Mouse (Mus musculus): ENCODE measurements at regions not wholly inside any gene's neighbourhood (a gene's known extent, or its start where the extent isn't known, plus 50 kb on each side); places are given as distances from the start of the nearest gene placed in this dataset.

GRCm38 (mm10) chr17:85876853-85877252, 188.8 kb upstream of the Six2 start:
- H3K9ac ChIP-seq (replicated peaks; ENCODE audit: low read depth) = no peak overlapping the region
- ATAC-seq = no peak
- H3K4me3 ChIP-seq (ENCODE audit: low read depth, low read length) = no peak overlapping the region
- TF ChIP-seq CTCF (IDR thresholded peaks at IDR 0.05) (no peak), EP300 (IDR thresholded peaks at IDR 0.05) (no peak)
- H3K27me3 ChIP-seq (replicated peaks; ENCODE audit: insufficient read depth, low read length) = no peaks in the 10 kb centered on the region
- H3K4me2 ChIP-seq (replicated peaks; ENCODE audit: low read depth, low read length) = no peak overlapping the region
- no peaks in the 10 kb centered on the region for H3K36me3 ChIP-seq (ENCODE audit: insufficient read depth, low read length)
- H3K4me1 ChIP-seq (ENCODE audit: insufficient read depth, low read depth, low read length) = no peaks in the 10 kb centered on the region; the same call in 1 of the 2 replicates
- DNase-seq (ENCODE audit: low spot score) = no peak
- 38% methylated on average over 10 of the region's 10 CpGs for WGBS
- H3K9me3 ChIP-seq (ENCODE audit: low read length) = no peaks in the 10 kb centered on the region
- no peak overlapping the region for H3K27ac ChIP-seq (ENCODE audit: low read length)

- no peak for DNase-seq (ENCODE audit: low spot score)
These were observed 185.9 kb upstream of the Six2 start for GRCm38 (mm10) chr17:85873853-85874586.

GRCm38 (mm10) chr17:85872903-85873413, 184.9 kb upstream of the Six2 start:
- no peak for DNase-seq (ENCODE audit: low spot score)
- TF ChIP-seq EP300 (IDR thresholded peaks at IDR 0.05) = no peak
- TF ChIP-seq CTCF (IDR thresholded peaks at IDR 0.05) = no peak
- Histone ChIP-seq H3K36me3 (ENCODE audit: insufficient read depth, low read length) (no peaks in the 10 kb centered on the region), H3K4me3 (ENCODE audit: low read depth, low read length) (no peak overlapping the region), H3K9me3 (ENCODE audit: low read length) (no peaks in the 10 kb centered on the region), H3K4me2 (replicated peaks; ENCODE audit: low read depth, low read length) (no peak overlapping the region), H3K27me3 (replicated peaks; ENCODE audit: insufficient read depth, low read length) (no peaks in the 10 kb centered on the region), H3K27ac (ENCODE audit: low read length) (no peak overlapping the region), H3K4me1 (ENCODE audit: insufficient read depth, low read depth, low read length) (no peaks in the 10 kb centered on the region), H3K9ac (replicated peaks; ENCODE audit: low read depth) (no peak overlapping the region)
- 37% methylated on average over 6 of the region's 6 CpGs for WGBS
- no peak for ATAC-seq

More at GRCm38 (mm10) chr17:85873853-85874586, 185.9 kb upstream of the Six2 start:
- Histone ChIP-seq H3K27me3 (replicated peaks; ENCODE audit: insufficient read depth, low read length) (no peaks in the 10 kb centered on the region), H3K9ac (replicated peaks; ENCODE audit: low read depth) (no peak overlapping the region), H3K36me3 (ENCODE audit: insufficient read depth, low read length) (no peaks in the 10 kb centered on the region), H3K4me1 (ENCODE audit: insufficient read depth, low read depth, low read length) (no peaks in the 10 kb centered on the region), H3K4me3 (ENCODE audit: low read depth, low read length) (no peak overlapping the region), H3K27ac (ENCODE audit: low read length) (no peak overlapping the region), H3K4me2 (replicated peaks; ENCODE audit: low read depth, low read length) (no peak overlapping the region), H3K9me3 (ENCODE audit: low read length) (no peaks in the 10 kb centered on the region)
- TF ChIP-seq EP300 (IDR thresholded peaks at IDR 0.05) = no peak
- no peak for TF ChIP-seq CTCF (IDR thresholded peaks at IDR 0.05)
- no peak for ATAC-seq
- WGBS = 21% methylated on average over 13 of the region's 13 CpGs

GRCm38 (mm10) chr17:85870406-85870805, 182.3 kb upstream of the Six2 start:
- Histone ChIP-seq H3K36me3 (ENCODE audit: insufficient read depth, low read length) (no peaks in the 10 kb centered on the region), H3K4me1 (ENCODE audit: insufficient read depth, low read depth, low read length) (no peaks in the 10 kb centered on the region), H3K27me3 (replicated peaks; ENCODE audit: insufficient read depth, low read length) (no peaks in the 10 kb centered on the region), H3K27ac (ENCODE audit: low read length) (no peak overlapping the region), H3K9ac (replicated peaks; ENCODE audit: low read depth) (no peak overlapping the region), H3K4me2 (replicated peaks; ENCODE audit: low read depth, low read length) (no peak overlapping the region), H3K9me3 (ENCODE audit: low read length) (no peaks in the 10 kb centered on the region), H3K4me3 (ENCODE audit: low read depth, low read length) (no peak overlapping the region)
- WGBS = 49% methylated on average over 8 of the region's 8 CpGs
- peak; percentile 63 for ATAC-seq
- TF ChIP-seq CTCF (IDR thresholded peaks at IDR 0.05) = no peak
- TF ChIP-seq EP300 (IDR thresholded peaks at IDR 0.05) = no peak
- DNase-seq (ENCODE audit: low spot score) = peak; percentile 70

GRCm38 (mm10) chr17:85869179-85869578, 181.1 kb upstream of the Six2 start:
- no peak for TF ChIP-seq EP300 (IDR thresholded peaks at IDR 0.05)
- TF ChIP-seq CTCF (IDR thresholded peaks at IDR 0.05) = no peak
- Histone ChIP-seq H3K4me1 (ENCODE audit: insufficient read depth, low read depth, low read length) (no peaks in the 10 kb centered on the region), H3K4me2 (replicated peaks; ENCODE audit: low read depth, low read length) (no peak overlapping the region), H3K4me3 (ENCODE audit: low read depth, low read length) (no peak overlapping the region), H3K27ac (ENCODE audit: low read length) (no peak overlapping the region), H3K9ac (replicated peaks; ENCODE audit: low read depth) (no peak overlapping the region), H3K9me3 (ENCODE audit: low read length) (no peaks in the 10 kb centered on the region), H3K36me3 (ENCODE audit: insufficient read depth, low read length) (no peaks in the 10 kb centered on the region), H3K27me3 (replicated peaks; ENCODE audit: insufficient read depth, low read length) (no peaks in the 10 kb centered on the region)
- ATAC-seq (no peak), DNase-seq (ENCODE audit: low spot score) (no peak)
- WGBS = 41% methylated on average over 5 of the region's 5 CpGs

- Histone ChIP-seq H3K27ac (ENCODE audit: low read length) (no peak overlapping the region), H3K27me3 (replicated peaks; ENCODE audit: insufficient read depth, low read length) (no peaks in the 10 kb centered on the region), H3K4me2 (replicated peaks; ENCODE audit: low read depth, low read length) (no peak overlapping the region), H3K4me1 (ENCODE audit: insufficient read depth, low read depth, low read length) (no peaks in the 10 kb centered on the region), H3K9me3 (ENCODE audit: low read length) (no peaks in the 10 kb centered on the region), H3K36me3 (ENCODE audit: insufficient read depth, low read length) (no peaks in the 10 kb centered on the region), H3K4me3 (ENCODE audit: low read depth, low read length) (no peak overlapping the region), H3K9ac (replicated peaks; ENCODE audit: low read depth) (no peak overlapping the region)
- ATAC-seq (peak; percentile 62), DNase-seq (ENCODE audit: low spot score) (peak; percentile 30)
- WGBS = 51% methylated on average over 12 of the region's 12 CpGs
- TF ChIP-seq CTCF (IDR thresholded peaks at IDR 0.05) (no peak), EP300 (IDR thresholded peaks at IDR 0.05) (no peak)
These were observed 180.0 kb upstream of the Six2 start for GRCm38 (mm10) chr17:85867945-85868616.

All from lung, postnatal 0 days (tissue).